Mouse (Mus musculus) C2C12 (cell line): Measurements from ENCODE around the gene Proca1.

Experiments
- MAX ChIP-seq: IDR thresholded peaks from one replicate; pipeline ENCODE4 v1.6.1; 2011; ENCODE audit warnings: mild to moderate bottlenecking, control low read depth
- USF1 ChIP-seq: IDR thresholded peaks from one replicate; pipeline ENCODE4 v1.6.1; 2011; ENCODE audit warnings: low read depth, mild to moderate bottlenecking, control low read depth, moderate library complexity

- TF ChIP-seq USF1 (no peak), MAX (no peak)
These were observed 29.2 kb upstream of the Proca1 start for GRCm38 (mm10) chr11:78163681-78164603.
